Mouse (Mus musculus): ENCODE measurements around the gene Tpte. TPM values are rescaled to one million over a fixed set of nuclear protein-coding genes. Genes with fewer than 3 reads are reported as not detected.
"Not testable (repeated sequence)": the region's sequence is repeated elsewhere in the genome, so short reads cannot be mapped to it uniquely, and the experiment has no call there.

The Tpte gene
- under 1 TPM in 1 of 2 experiments, not detected in 1; 0.14 TPM for total RNA-seq (2021)
- long read RNA-seq, experiment 1: 0 reads
- long read RNA-seq, experiment 2: 0 reads

- no peak for DNase-seq
Observed at GRCm38 (mm10) chr8:22282999-22283491, at the start of gene Tpte. Gene Tpte, plus strand, starts transcription at chr8:22283441.

- no peak for DNase-seq
Observed at GRCm38 (mm10) chr8:22242986-22243385, 40.3 kb upstream of the Tpte start.

GRCm38 (mm10) chr8:22245663-22246062, 37.6 kb upstream of the Tpte start:
- DNase-seq: no peak

- no peak for DNase-seq
Observed at GRCm38 (mm10) chr8:22247956-22248355, 35.3 kb upstream of the Tpte start.

GRCm38 (mm10) chr8:22249080-22249479, 34.2 kb upstream of the Tpte start:
- DNase-seq: no peak

GRCm38 (mm10) chr8:22258946-22259450, 24.2 kb upstream of the Tpte start:
- DNase-seq: peak; percentile 14

- no peak for DNase-seq
Observed at GRCm38 (mm10) chr8:22259531-22259930, 23.7 kb upstream of the Tpte start.

GRCm38 (mm10) chr8:22260091-22260722, 23.0 kb upstream of the Tpte start:
- no peak for DNase-seq

GRCm38 (mm10) chr8:22262267-22262666, 21.0 kb upstream of the Tpte start:
- DNase-seq: no peak

GRCm38 (mm10) chr8:22264292-22264691, 18.9 kb upstream of the Tpte start:
- no peak for DNase-seq

GRCm38 (mm10) chr8:22264787-22265186, 18.5 kb upstream of the Tpte start:
- peak; percentile 13 for DNase-seq

- DNase-seq: no peak
Observed at GRCm38 (mm10) chr8:22265194-22265593, 18.0 kb upstream of the Tpte start.

GRCm38 (mm10) chr8:22266809-22267208, 16.4 kb upstream of the Tpte start:
- no peak for DNase-seq

GRCm38 (mm10) chr8:22273142-22273541, 10.1 kb upstream of the Tpte start:
- no peak for DNase-seq

- DNase-seq: peak; percentile 10
Observed at GRCm38 (mm10) chr8:22274641-22275040, 8.6 kb upstream of the Tpte start.

GRCm38 (mm10) chr8:22302326-22302725, 19.1 kb downstream of the Tpte start:
- no peak for DNase-seq

- no peak for DNase-seq
Observed at GRCm38 (mm10) chr8:22302896-22303306, 19.7 kb downstream of the Tpte start.

- DNase-seq: not testable (repeated sequence)
Observed at GRCm38 (mm10) chr8:22304045-22304444, 20.8 kb downstream of the Tpte start.

- no peak for DNase-seq
Observed at GRCm38 (mm10) chr8:22306999-22307398, 23.8 kb downstream of the Tpte start.

GRCm38 (mm10) chr8:22311446-22311845, 28.2 kb downstream of the Tpte start:
- DNase-seq: no peak

- DNase-seq: no peak
Observed at GRCm38 (mm10) chr8:22335426-22335825, 52.2 kb downstream of the Tpte start.

- DNase-seq: no peak
Observed at GRCm38 (mm10) chr8:22359359-22359758, 76.1 kb downstream of the Tpte start.

GRCm38 (mm10) chr8:22359882-22360281, 76.6 kb downstream of the Tpte start:
- DNase-seq: no peak

GRCm38 (mm10) chr8:22376311-22376710, 93.1 kb downstream of the Tpte start:
- no peak for DNase-seq

Measured in gastrocnemius, postnatal 10 days (tissue).